Comparison of ENCODE assay signal across 9 mouse cellular contexts in the genomic region with DNA sequence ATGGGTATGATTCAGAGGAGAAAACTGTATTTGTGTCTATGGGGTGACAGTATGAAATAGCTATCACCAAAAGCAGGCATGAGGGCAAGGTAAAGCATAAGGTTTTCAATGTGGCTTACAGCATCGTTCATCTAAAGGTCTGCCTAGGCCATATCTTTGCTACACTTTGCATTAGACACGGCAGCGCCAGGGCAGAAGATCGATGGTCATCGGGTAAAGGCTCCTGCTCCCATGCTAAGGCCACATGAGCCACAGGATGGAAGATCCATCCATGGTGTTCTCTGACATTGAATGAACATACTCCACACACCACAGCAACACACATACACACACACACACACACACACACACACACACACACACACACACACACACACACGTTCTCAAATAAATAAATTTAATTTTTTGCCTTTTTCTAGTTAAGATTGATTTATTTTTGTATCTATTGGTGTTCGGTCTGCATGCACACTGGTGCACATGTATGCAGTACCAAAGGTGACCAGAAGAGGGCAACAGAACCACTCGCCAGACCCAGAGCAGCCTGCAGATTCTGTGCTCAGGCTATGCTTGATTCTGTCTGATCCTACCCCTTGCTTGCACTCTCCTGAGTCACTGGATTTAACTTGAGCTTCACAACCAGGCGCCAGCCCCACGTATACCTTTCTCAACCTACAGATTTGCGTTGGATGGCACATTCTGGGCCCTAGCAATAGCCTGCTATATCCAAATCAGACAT. TPM values are rescaled to one million over a fixed set of nuclear protein-coding genes. Genes with fewer than 3 reads are reported as not detected.
DNase-seq lines count a peak whose midpoint lies in the region; ATAC-seq and TF ChIP-seq lines count a peak whose summit lies in the region.
"Had no signal": no experiment of that assay in that cellular context is flagged by ENCODE, and none has a peak within 500 bp of the region (broad histone marks: within the 10 kb centered on the region; RNA-seq: fewer than 3 reads in every experiment).

No protein-coding gene starts in this region.

- peak; percentile 80 for DNase-seq in ES-CJ7 (ENCODE audit: low read depth, low spot score)
- peak; percentile 54 for DNase-seq in embryonic facial prominence, embryonic 14.5 days (ENCODE audit: low spot score)
- DNase-seq in heart, postnatal 0 days (ENCODE audit: low spot score) = peak; percentile 18
- DNase-seq in layer of hippocampus, adult 11-12 months (ENCODE audit: low spot score) = peak; percentile 74
- DNase-seq in lung, adult 2 months = peak; percentile 59
- peak; percentile 18 for DNase-seq in ovary, postnatal 36 days (ENCODE audit: low spot score)
- peak; percentile 26 to 36 for DNase-seq in urinary bladder, postnatal 36 days (ENCODE audit: low spot score in 2 of 2)

- TF ChIP-seq POLR2A in bone marrow macrophage, adult 2 months (IDR thresholded peaks at IDR 0.05; ENCODE audit: borderline replicate concordance, low read depth, low read length) = no peak
- TF ChIP-seq POLR2A in lung, adult 2 months (IDR thresholded peaks at IDR 0.05; ENCODE audit: borderline replicate concordance, extremely low read depth, low read depth, low read length) = no peak

- no peak for TF ChIP-seq EP300 in heart, postnatal 0 days (IDR thresholded peaks at IDR 0.05; ENCODE audit: low read depth)

- no peak overlapping the region for H3K9ac ChIP-seq in embryonic facial prominence, embryonic 14.5 days (ENCODE audit: low read depth, low read length)
- H3K9ac ChIP-seq in heart, postnatal 0 days (replicated peaks; ENCODE audit: low read depth, low read length) = no peak overlapping the region

- no peak overlapping the region for H3K27ac ChIP-seq in bone marrow macrophage, adult 2 months (ENCODE audit: insufficient read depth, low read depth, low read length)
- no peak overlapping the region; the same call in 1 of the 2 replicates for H3K27ac ChIP-seq in embryonic facial prominence, embryonic 14.5 days (replicated peaks; ENCODE audit: low read depth, low read length)
- no peak overlapping the region for H3K27ac ChIP-seq in heart, postnatal 0 days (ENCODE audit: low read depth)
- H3K27ac ChIP-seq: macrophage had no signal

- no peaks in the 10 kb centered on the region for H3K9me3 ChIP-seq in embryonic facial prominence, embryonic 14.5 days (ENCODE audit: control insufficient read depth, low read length)
- no peaks in the 10 kb centered on the region for H3K9me3 ChIP-seq in heart, postnatal 0 days (replicated peaks; ENCODE audit: control insufficient read depth, low read length)

- peak; percentile 77 for ATAC-seq in embryonic facial prominence, embryonic 14.5 days (ENCODE audit: low read depth)
- no peak for ATAC-seq in heart, postnatal 0 days (ENCODE audit: insufficient read depth, low read depth)

- no peaks in the 10 kb centered on the region for H3K36me3 ChIP-seq in embryonic facial prominence, embryonic 14.5 days (ENCODE audit: control insufficient read depth, insufficient read depth, low read length)
- no peaks in the 10 kb centered on the region for H3K36me3 ChIP-seq in heart, postnatal 0 days (replicated peaks; ENCODE audit: control insufficient read depth, insufficient read depth, low read length)

- H3K4me1 ChIP-seq in bone marrow macrophage, adult 2 months (ENCODE audit: control insufficient read depth, insufficient read depth, low read length) = no peaks in the 10 kb centered on the region
- no peaks in the 10 kb centered on the region for H3K4me1 ChIP-seq in embryonic facial prominence, embryonic 14.5 days (ENCODE audit: control insufficient read depth, insufficient read depth, low read length)
- no peaks in the 10 kb centered on the region for H3K4me1 ChIP-seq in heart, postnatal 0 days (ENCODE audit: control insufficient read depth, insufficient read depth)
- no peaks in the 10 kb centered on the region for H3K4me1 ChIP-seq in lung, adult 2 months (ENCODE audit: control insufficient read depth, insufficient read depth, low read length)

- WGBS in embryonic facial prominence, embryonic 14.5 days = 43% methylated on average over 11 of the region's 11 CpGs
- WGBS in heart, postnatal 0 days = 34% methylated on average over 11 of the region's 11 CpGs
- WGBS in lung, adult 2 months = 35% methylated on average over 11 of the region's 11 CpGs

- no peak overlapping the region for H3K4me2 ChIP-seq in embryonic facial prominence, embryonic 14.5 days (ENCODE audit: low read depth, low read length)
- H3K4me2 ChIP-seq in heart, postnatal 0 days (ENCODE audit: low read depth, low read length) = no peak overlapping the region

- no peaks in the 10 kb centered on the region for H3K27me3 ChIP-seq in embryonic facial prominence, embryonic 14.5 days (replicated peaks; ENCODE audit: control insufficient read depth, insufficient read depth, low read length)
- no peaks in the 10 kb centered on the region for H3K27me3 ChIP-seq in heart, postnatal 0 days (ENCODE audit: control insufficient read depth, insufficient read depth, low read length)

- peak; percentile 59 for TF ChIP-seq CTCF in bone marrow macrophage, adult 2 months (IDR thresholded peaks at IDR 0.05; ENCODE audit: low read depth, low read length)
- peak; percentile 75 for TF ChIP-seq CTCF in heart, postnatal 0 days (IDR thresholded peaks at IDR 0.05; ENCODE audit: low read depth)
- TF ChIP-seq CTCF in lung, adult 2 months (IDR thresholded peaks at IDR 0.05; ENCODE audit: insufficient read depth, low read length) = peak; percentile 96

- no peak overlapping the region for H3K4me3 ChIP-seq in bone marrow macrophage, adult 2 months (ENCODE audit: insufficient read depth, low read length)
- H3K4me3 ChIP-seq in embryonic facial prominence, embryonic 14.5 days (ENCODE audit: low read depth, low read length) = no peak overlapping the region
- H3K4me3 ChIP-seq in heart, postnatal 0 days (ENCODE audit: low read depth, low read length) = no peak overlapping the region
- no peak overlapping the region for H3K4me3 ChIP-seq in lung, adult 2 months (replicated peaks; ENCODE audit: extremely low read depth, low read depth, low read length)

RNA-seq across cellular contexts. Expression of gene Scg3, which starts 36.3 kb away (rescaled TPM):
- not detected in 2 replicates for polyA plus RNA-seq in bone marrow macrophage, adult 2 months (2012; ENCODE audit: insufficient read depth, insufficient read length, missing spikeins)
- 5.8 and 7.0 TPM in 2 replicates for polyA plus RNA-seq in embryonic facial prominence, embryonic 14.5 days (2014; fragmentation: Nextera tagmentation; extraction: Ambion mirVana)
- total RNA-seq in heart, postnatal 0 days (2014; rRNA removed; ENCODE audit: low replicate concordance) = not detected in 2 replicates
- polyA plus RNA-seq in heart, postnatal 0 days (2015; fragmentation: Nextera tagmentation; extraction: Ambion mirVana) = 0.19 and 0.36 TPM in 2 replicates
- 0.38 and 1.6 TPM in 2 replicates for polyA plus RNA-seq in lung, adult 2 months (2012; rRNA removed)
- polyA plus RNA-seq: macrophage had no signal

RNA-seq across cellular contexts. Expression of gene Bmp5, which starts 55.0 kb away (rescaled TPM):
- polyA plus RNA-seq in bone marrow macrophage, adult 2 months (2012; ENCODE audit: insufficient read depth, insufficient read length, missing spikeins) = not detected in 2 replicates
- polyA plus RNA-seq in embryonic facial prominence, embryonic 14.5 days (2014; fragmentation: Nextera tagmentation; extraction: Ambion mirVana) = 12.0 and 12.4 TPM in 2 replicates
- total RNA-seq in heart, postnatal 0 days (2014; rRNA removed; ENCODE audit: low replicate concordance) = 0.27 and 2.8 TPM in 2 replicates
- polyA plus RNA-seq in heart, postnatal 0 days (2015; fragmentation: Nextera tagmentation; extraction: Ambion mirVana) = 2.4 TPM in 2 replicates
- 7.3 and 13.3 TPM in 2 replicates for polyA plus RNA-seq in lung, adult 2 months (2012; rRNA removed)
- polyA plus RNA-seq: macrophage had no signal

Comparison
In these comparisons a context has a peak if more than half of its experiments do, and no peak if none do; other contexts are left out.
1. DNase-seq: peak in every context shown above with its lines; median percentile 80 in ES-CJ7; 74 in layer of hippocampus, adult 11-12 months; 59 in lung, adult 2 months; 54 in embryonic facial prominence, embryonic 14.5 days; 31 in urinary bladder, postnatal 36 days; 18 in heart, postnatal 0 days; 18 in ovary, postnatal 36 days.